Mouse (Mus musculus) gonadal fat pad, adult 2 months (tissue): ENCODE measurements around the gene Ifi202b. TPM values are rescaled to one million over a fixed set of nuclear protein-coding genes. Genes with fewer than 3 reads are reported as not detected.
"Not testable (repeated sequence)": the region's sequence is repeated elsewhere in the genome, so short reads cannot be mapped to it uniquely, and the experiment has no call there.

Experiments
- DNase-seq: peaks from one replicate; pipeline ENCODE4 v3.0.0-alpha.2; 2012; ENCODE audit warnings: low read depth
- polyA plus RNA-seq: library from polyadenylated mRNA; depleted of rRNA; stranded (reverse); fragments of >200 nt; gene quantifications from 2 replicates; pipeline ENCODE4 v1.2.3, GENCODE M21; 2012; rRNA removed

The Ifi202b gene
- polyA plus RNA-seq: 0.34 TPM in 1 of 2 replicates, not detected in the other

GRCm38 (mm10) chr1:173982694-173983305, at the start of gene Ifi202b:
TSS of gene Ifi202b (minus strand) at chr1:173982744.
- DNase-seq: not testable (repeated sequence)

- DNase-seq: no peak
Observed at GRCm38 (mm10) chr1:174031698-174032097, 49.2 kb upstream of the Ifi202b start, which contains the start of gene Ifi205. TSS of gene Ifi205 (minus strand) at chr1:174031810.

DNA sequence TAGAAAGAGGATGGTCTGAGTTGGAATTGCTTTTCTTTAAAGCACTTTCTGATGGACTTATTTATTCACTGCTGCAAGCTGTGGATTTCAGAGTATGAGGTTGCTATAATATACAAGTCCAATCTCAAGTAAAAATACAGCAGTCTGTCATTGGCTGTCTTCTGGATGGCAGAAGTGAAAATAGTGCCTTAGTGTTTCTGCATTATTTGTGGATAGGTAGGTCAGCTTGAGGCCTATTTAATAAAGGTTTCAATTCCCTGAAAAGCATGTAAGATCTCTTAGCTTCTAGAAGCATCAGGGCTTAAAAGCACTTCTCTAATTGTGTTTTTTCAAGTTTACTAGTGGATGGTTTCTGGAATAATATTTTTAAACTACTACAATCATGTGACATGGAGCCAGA, 24.5 kb upstream of the Ifi202b start:
- not testable (repeated sequence) for DNase-seq

GRCm38 (mm10) chr1:174004352-174005109, 22.0 kb upstream of the Ifi202b start:
- not testable (repeated sequence) for DNase-seq

DNA sequence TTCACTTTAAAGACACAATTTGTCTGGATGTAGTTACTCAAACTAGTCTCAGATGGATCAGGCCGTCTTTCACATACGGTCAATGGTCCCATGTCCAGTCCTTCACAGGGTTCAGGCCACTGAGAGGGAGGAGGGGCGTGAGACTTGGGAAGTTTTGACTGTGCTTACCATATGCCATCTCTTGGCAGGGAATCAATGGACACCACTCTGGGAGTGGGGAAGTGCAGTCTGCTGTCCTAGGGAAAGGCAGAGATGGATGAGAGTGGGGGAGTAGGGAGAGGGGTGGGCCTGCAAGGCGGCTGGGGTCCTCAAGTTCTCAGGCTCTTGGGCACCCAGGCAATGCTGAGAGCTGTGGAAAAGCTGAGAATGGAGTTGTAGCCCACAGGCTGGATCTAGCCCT, 12.5 kb upstream of the Ifi202b start:
- DNase-seq: no peak

DNA sequence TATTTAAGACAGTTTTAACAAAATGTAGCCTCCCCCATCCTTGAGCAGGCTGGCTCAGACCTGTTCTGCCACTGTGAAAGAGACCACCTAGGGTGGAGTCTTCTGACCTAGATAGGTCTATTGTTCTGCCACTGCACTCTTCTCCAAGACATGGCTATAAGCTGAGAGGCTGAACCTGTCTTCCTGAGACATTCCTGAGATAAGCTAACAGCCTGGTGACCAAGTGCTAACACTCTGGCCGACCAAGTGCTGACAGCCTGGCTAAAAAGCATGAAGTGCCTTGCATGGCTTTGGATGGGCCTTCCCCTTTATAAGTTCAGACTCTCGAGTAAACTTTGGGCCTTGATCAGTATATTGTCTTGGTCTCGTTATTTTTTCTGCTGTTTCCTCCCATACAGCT, 1.5 kb downstream of the Ifi202b start:
- DNase-seq: not testable (repeated sequence)

- DNase-seq: no peak
Observed at GRCm38 (mm10) chr1:173977622-173978021, 4.9 kb downstream of the Ifi202b start.

- DNase-seq: no peak
Observed at GRCm38 (mm10) chr1:173973111-173973510, 9.4 kb downstream of the Ifi202b start.

- DNase-seq: not testable (repeated sequence)
Observed at GRCm38 (mm10) chr1:173961491-173961890, 21.1 kb downstream of the Ifi202b start.

- not testable (repeated sequence) for DNase-seq
Observed at GRCm38 (mm10) chr1:173959998-173960397, 22.5 kb downstream of the Ifi202b start.

DNA sequence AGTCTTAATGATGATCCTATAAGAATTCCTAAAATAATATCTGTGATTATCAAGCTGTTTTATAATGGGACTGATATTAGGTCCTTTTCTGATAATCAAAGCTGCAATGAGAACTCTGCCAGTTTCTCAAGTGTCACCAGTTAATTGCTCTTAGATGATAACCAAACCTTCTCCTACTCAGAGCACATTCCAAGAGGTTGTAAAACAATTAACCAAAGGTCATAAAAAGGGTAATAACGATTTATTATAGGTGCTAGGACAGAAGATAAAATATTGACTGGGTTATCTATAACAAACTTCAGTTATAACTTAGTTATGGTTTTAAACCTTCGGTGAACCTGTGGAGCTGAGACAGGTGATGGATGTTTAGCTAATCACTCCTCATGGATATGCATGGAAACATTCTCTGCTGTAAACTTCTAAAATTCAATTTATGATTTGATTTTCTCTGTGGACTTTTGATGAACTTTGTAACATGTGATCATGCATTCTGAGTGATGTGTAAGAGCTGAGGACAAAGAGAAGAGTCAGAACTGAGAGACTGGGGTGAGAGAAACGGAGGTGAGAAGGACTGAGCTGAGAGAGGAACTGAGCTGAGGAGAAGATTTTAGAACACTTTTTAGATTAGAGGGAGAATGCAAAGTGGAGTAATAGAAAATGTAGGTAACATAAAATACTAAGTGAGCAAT, 26.6 kb downstream of the Ifi202b start:
- DNase-seq: not testable (repeated sequence)

DNA sequence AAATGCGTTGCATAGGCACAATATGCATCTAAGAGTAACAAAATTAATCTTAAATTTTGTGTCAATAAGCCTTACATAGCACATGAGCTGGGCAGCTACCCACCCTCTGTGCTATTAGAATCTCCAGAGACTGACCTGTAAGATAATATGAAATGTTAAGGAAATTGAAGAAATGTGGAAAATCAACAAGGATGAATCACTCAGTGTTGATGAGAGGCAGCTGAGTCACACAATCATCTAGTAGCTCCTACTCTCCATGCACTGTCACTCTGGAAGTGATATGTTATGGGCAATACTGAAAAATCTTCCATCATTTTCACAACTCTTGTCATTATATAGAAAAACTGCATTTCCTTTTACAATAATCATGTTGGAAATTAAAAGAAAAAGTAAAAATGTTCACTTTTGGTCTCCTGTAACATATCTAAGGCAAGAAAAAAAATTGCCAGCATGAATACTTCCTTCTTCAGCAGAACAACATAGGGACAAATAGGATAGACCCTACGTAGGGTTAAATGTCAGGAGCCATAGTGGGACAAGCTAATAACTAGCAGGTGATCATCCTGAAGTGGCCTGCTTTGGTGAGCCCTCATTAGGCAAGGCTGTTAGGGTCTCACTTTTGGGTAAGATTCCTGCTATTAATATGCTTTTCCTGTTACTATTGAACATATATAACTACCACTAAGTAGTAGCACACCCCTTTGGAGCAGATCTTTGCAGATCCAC, 27.3 kb downstream of the Ifi202b start:
- no peak for DNase-seq

DNA sequence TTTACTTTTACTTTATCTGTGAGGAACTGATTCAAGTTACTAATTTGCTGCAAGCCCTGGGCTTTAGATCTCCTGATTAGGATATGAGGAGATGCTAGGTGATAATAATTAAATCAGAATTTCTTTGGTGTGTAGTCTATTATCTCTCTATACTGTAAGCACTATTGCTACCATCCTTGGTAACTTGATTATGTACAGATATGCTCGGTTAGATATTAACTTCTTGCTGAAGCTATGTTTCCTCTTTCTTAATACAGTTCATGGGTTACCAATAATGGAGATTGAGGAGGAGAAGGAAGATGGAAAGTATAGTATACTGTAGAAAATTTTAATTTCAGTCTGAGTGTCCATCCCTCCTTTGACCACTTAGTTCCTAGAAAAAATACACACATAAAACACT, 29.0 kb downstream of the Ifi202b start:
- no peak for DNase-seq

GRCm38 (mm10) chr1:173949044-173949443, 33.5 kb downstream of the Ifi202b start:
- DNase-seq: not testable (repeated sequence)

- DNase-seq: not testable (repeated sequence)
Observed at GRCm38 (mm10) chr1:173942780-173943066, 39.8 kb downstream of the Ifi202b start.

DNA sequence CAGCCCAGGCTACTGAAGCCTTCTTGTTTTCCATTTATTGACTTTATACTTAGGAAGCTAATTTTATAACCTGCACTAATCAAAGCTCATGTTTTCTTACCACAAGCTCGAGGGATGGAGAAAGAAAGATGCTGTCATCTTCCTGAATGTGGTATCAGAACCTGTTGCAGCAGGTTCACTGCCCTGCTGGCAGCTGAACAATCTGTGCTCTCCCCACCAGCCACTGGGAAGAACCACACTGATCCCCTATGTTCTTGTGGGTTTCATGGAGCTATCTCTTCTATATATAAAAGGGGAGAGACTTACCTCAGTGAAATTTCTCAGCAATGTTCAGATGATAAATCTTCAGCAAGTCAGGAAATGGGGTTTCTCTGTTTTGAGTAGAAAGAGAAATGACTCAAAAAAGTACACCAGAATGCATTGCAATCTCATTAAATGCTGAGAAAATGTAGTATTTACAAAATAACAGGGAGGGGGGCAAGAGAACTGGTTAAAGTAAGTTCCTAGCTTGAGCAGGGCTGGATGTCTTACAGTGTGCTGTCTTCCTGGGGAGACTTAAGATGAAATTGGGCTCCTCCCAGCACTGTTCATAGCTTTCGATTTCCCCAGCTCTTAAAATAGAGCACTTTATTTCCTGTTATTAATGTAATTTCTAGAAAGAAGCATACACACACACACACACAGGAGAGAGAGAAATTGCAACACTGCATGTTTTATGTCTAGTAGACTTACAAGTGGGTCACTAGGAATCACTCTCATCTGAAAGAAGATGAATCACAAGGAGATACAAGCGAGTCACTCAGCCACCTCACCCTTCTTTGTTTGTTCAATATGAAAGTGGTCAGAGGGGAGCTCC, 40.4 kb downstream of the Ifi202b start, which contains the start of the genes Mndal and Ifi203:
Gene Mndal, minus strand, starts transcription at position 568 of the 856 bp plus-strand sequence.
Gene Ifi203, minus strand, starts transcription at position 749 of the 856 bp plus-strand sequence.
- DNase-seq: not testable (repeated sequence)

DNA sequence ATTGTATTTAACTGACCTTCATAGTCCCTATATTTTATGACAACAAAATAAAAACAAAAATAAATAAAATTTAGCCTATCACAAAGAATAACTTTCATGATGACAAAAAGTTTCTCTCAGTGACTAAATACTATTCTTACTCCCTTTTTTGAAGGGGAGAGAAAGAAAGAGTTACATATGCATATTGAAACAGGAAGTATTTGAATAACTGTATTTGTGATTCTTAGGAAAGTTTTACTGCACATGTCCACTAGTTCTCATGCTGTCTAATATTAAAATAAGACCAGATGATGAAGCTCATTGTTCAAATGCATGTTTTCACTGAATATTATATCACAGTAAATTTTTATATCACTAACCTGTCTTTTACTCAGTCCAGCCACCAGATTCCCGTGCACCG, 41.0 kb downstream of the Ifi202b start:
- DNase-seq: not testable (repeated sequence)

GRCm38 (mm10) chr1:173919279-173919678, 63.3 kb downstream of the Ifi202b start:
- DNase-seq: not testable (repeated sequence)

- no peak for DNase-seq
Observed at GRCm38 (mm10) chr1:173914559-173914958, 68.0 kb downstream of the Ifi202b start.

- DNase-seq: not testable (repeated sequence)
Observed at GRCm38 (mm10) chr1:173913256-173913791, 69.2 kb downstream of the Ifi202b start.
